Mouse (Mus musculus) erythroblast, embryonic 14.5 days (primary cell): ENCODE measurements around the gene Sirt5.

ENCODE experiments used
- GATA1 ChIP-seq: IDR thresholded peaks from 2 replicates; pipeline ENCODE4 v1.6.1; 2012; ENCODE audit warnings: low read length, inconsistent platforms, mixed read lengths
- TAL1 ChIP-seq: IDR thresholded peaks from 3 replicates; pipeline ENCODE4 v1.6.1; 2012; ENCODE audit warnings: low read length, inconsistent platforms, mixed read lengths

DNA sequence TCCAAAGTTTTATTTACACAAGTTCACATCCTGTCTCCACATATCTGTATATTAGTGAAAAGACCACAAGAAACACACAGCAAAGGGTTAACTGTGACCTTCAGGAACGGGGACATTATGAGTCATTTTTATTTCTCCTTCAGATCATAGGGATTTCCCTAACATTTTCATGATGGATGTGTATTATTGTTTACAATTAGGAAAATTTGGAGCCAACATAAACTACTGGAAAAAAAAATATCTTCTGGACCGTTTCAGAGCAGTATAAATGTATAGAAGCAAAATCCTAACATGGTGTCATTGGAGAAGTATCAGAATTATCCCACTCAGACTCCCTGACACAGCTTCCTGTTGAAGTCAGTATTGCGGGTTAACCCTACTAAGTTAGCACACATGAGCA lies 14.7 kb downstream of the Sirt5 start:
- no peak for TF ChIP-seq GATA1
- TF ChIP-seq TAL1, result no peak
